ENCODE assay signal across 15 mouse cellular contexts in genomic region chr9:115512835-115513629, GRCm38 (mm10).
DNase-seq lines count a peak whose midpoint lies in the region; ATAC-seq lines count a peak whose summit lies in the region.
"Had no signal": no experiment of that assay in that cellular context is flagged by ENCODE, and none has a peak within 500 bp of the region (broad histone marks: within the 10 kb centered on the region; RNA-seq: fewer than 3 reads in every experiment).

No protein-coding gene starts in this region.

- H3K9ac ChIP-seq in forebrain, embryonic 13.5 days: no peak overlapping the region
- no peak overlapping the region for H3K9ac ChIP-seq in midbrain, embryonic 16.5 days (ENCODE audit: low read depth, low read length)
- H3K9ac ChIP-seq in midbrain, embryonic 13.5 days (replicated peaks): no peak overlapping the region
- H3K9ac ChIP-seq: kidney, embryonic 15.5 days; limb, embryonic 13.5 days; midbrain, embryonic 12.5 days; neural tube, embryonic 12.5 days had no signal

- no peak overlapping the region for H3K4me3 ChIP-seq in forebrain, embryonic 13.5 days
- H3K4me3 ChIP-seq in forebrain, embryonic 10.5 days: no peak overlapping the region
- no peak overlapping the region for H3K4me3 ChIP-seq in midbrain, embryonic 16.5 days (ENCODE audit: low read depth, low read length)
- H3K4me3 ChIP-seq in midbrain, embryonic 13.5 days (replicated peaks): no peak overlapping the region
- H3K4me3 ChIP-seq: gastrocnemius, adult 2 months; heart, adult 2 months; kidney, embryonic 15.5 days; limb, embryonic 13.5 days; midbrain, embryonic 12.5 days; neural tube, embryonic 12.5 days had no signal

- no peak for DNase-seq in forebrain, embryonic 10.5 days (ENCODE audit: extremely low spot score, low spot score)
- peak; percentile 46 for DNase-seq in naive thymus-derived CD4-positive, alpha-beta T cell, adult 2 months (ENCODE audit: low read depth)
- no peak for DNase-seq in cerebellum, postnatal 4 days (ENCODE audit: low spot score in 2 of 2)
- DNase-seq: cerebellum, adult 18-20 months; gastrocnemius, adult 2 months; heart, adult 2 months had no signal

- WGBS in forebrain, embryonic 13.5 days: 57% methylated on average over 16 of the region's 16 CpGs
- WGBS in forebrain, embryonic 10.5 days: 65% methylated on average over 16 of the region's 16 CpGs
- 49% methylated on average over 16 of the region's 16 CpGs for WGBS in midbrain, embryonic 16.5 days
- WGBS in midbrain, embryonic 13.5 days: 55% methylated on average over 16 of the region's 16 CpGs

- no peaks in the 10 kb centered on the region for H3K27me3 ChIP-seq in forebrain, embryonic 13.5 days
- no peaks in the 10 kb centered on the region for H3K27me3 ChIP-seq in forebrain, embryonic 10.5 days (ENCODE audit: poor library complexity, severe bottlenecking)
- no peaks in the 10 kb centered on the region for H3K27me3 ChIP-seq in midbrain, embryonic 16.5 days (ENCODE audit: control insufficient read depth, insufficient read depth, low read depth, low read length)
- no peaks in the 10 kb centered on the region for H3K27me3 ChIP-seq in midbrain, embryonic 13.5 days
- H3K27me3 ChIP-seq: kidney, embryonic 15.5 days; limb, embryonic 13.5 days; midbrain, embryonic 12.5 days; neural tube, embryonic 12.5 days had no signal

- no peak overlapping the region for H3K27ac ChIP-seq in forebrain, embryonic 13.5 days
- H3K27ac ChIP-seq in forebrain, embryonic 10.5 days: no peak overlapping the region
- H3K27ac ChIP-seq in midbrain, embryonic 16.5 days (ENCODE audit: low read length): no peak overlapping the region
- no peak overlapping the region for H3K27ac ChIP-seq in midbrain, embryonic 13.5 days
- H3K27ac ChIP-seq: gastrocnemius, adult 2 months; heart, adult 2 months; kidney, embryonic 15.5 days; limb, embryonic 13.5 days; midbrain, embryonic 12.5 days; neural tube, embryonic 12.5 days had no signal

- H3K9me3 ChIP-seq in forebrain, embryonic 13.5 days (replicated peaks): peaks cover 13% of the 10 kb centered on the region
- H3K9me3 ChIP-seq in forebrain, embryonic 10.5 days: peaks cover 23% of the 10 kb centered on the region; the same call in 1 of the 2 replicates
- peaks cover 6% of the 10 kb centered on the region; the same call in 1 of the 2 replicates for H3K9me3 ChIP-seq in midbrain, embryonic 16.5 days (replicated peaks; ENCODE audit: control insufficient read depth, low read length, poor library complexity, severe bottlenecking)
- H3K9me3 ChIP-seq in midbrain, embryonic 13.5 days: peaks cover 9% of the 10 kb centered on the region; the same call in 1 of the 2 replicates

- ATAC-seq in forebrain, embryonic 13.5 days: peak; percentile 50; the same call in 1 of the 2 replicates
- no peak for ATAC-seq in midbrain, embryonic 16.5 days
- ATAC-seq in midbrain, embryonic 13.5 days: no peak
- ATAC-seq in granulocyte monocyte progenitor cell, adult 5-6 weeks (replicated peaks; ENCODE audit: poor library complexity, severe bottlenecking): peak; percentile 42; the same call in 1 of the 2 replicates
- ATAC-seq in inflammation-experienced regulatory T-cells, adult 6 months: no peak

- H3K36me3 ChIP-seq in forebrain, embryonic 13.5 days (ENCODE audit: poor library complexity, severe bottlenecking): no peaks in the 10 kb centered on the region
- no peaks in the 10 kb centered on the region for H3K36me3 ChIP-seq in forebrain, embryonic 10.5 days (replicated peaks)
- no peaks in the 10 kb centered on the region for H3K36me3 ChIP-seq in midbrain, embryonic 16.5 days (ENCODE audit: control insufficient read depth, insufficient read depth, low read length)
- H3K36me3 ChIP-seq in midbrain, embryonic 13.5 days: no peaks in the 10 kb centered on the region
- H3K36me3 ChIP-seq: kidney, embryonic 15.5 days; limb, embryonic 13.5 days; midbrain, embryonic 12.5 days; neural tube, embryonic 12.5 days had no signal

- no peak overlapping the region for H3K4me2 ChIP-seq in forebrain, embryonic 13.5 days
- H3K4me2 ChIP-seq in midbrain, embryonic 16.5 days (ENCODE audit: low read length): peak overlapping the region; percentile 30
- no peak overlapping the region for H3K4me2 ChIP-seq in midbrain, embryonic 13.5 days (replicated peaks)
- H3K4me2 ChIP-seq: kidney, embryonic 15.5 days; limb, embryonic 13.5 days; midbrain, embryonic 12.5 days; neural tube, embryonic 12.5 days had no signal

- no peaks in the 10 kb centered on the region for H3K4me1 ChIP-seq in forebrain, embryonic 13.5 days
- H3K4me1 ChIP-seq in forebrain, embryonic 10.5 days: peaks cover 6% of the 10 kb centered on the region
- H3K4me1 ChIP-seq in midbrain, embryonic 16.5 days (ENCODE audit: control insufficient read depth, insufficient read depth, low read length): peaks cover 3% of the 10 kb centered on the region; the same call in 1 of the 2 replicates
- 0 out of 2 replicates have a peak, but pooled peaks cover 5% of the 10 kb centered on the region for H3K4me1 ChIP-seq in midbrain, embryonic 13.5 days (replicated peaks)
- H3K4me1 ChIP-seq: limb, embryonic 13.5 days; neural tube, embryonic 12.5 days had no signal

Comparison
In these comparisons a context has a peak if more than half of its experiments do, and no peak if none do; other contexts are left out.
1. ATAC-seq: peak in forebrain, embryonic 13.5 days (single experiment) and granulocyte monocyte progenitor cell, adult 5-6 weeks (single experiment); none in midbrain, embryonic 16.5 days (single experiment), midbrain, embryonic 13.5 days (single experiment) and inflammation-experienced regulatory T-cells, adult 6 months (single experiment).